Mouse (Mus musculus) fat pad, adult 2 months (tissue): ENCODE results near the gene Tpm1.

ENCODE experiments used
- DNase-seq: peaks from one replicate; pipeline ENCODE4 v3.0.0-alpha.2; 2011; ENCODE audit warnings: low read depth, low spot score; ENCODE audit errors: extremely low read depth

Gene Tpm1

DNA sequence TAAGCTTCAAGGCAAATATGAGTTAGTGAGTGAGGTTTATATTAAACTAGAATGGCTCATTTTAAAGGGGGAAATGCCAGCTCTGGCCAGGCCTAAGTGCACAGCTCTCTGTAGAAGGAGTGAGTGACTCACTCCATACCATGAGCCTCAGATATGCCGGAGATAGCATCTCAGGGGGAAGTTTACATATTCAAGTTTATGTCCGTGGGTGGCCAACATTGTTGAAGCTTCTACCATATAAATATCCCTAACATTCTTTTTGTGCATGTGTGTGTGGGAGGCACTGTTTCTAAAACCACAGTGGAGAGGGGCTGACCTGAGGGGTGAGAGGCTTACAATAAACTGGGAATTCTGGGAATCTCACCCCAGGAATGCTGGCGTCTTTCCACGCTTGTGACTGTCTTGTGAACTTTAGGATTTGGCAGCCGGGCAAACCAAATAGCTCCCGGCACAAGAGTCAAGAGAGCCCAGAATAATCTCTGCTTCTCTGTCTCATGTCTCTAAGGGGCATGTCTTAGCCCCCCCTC is 60.3 kb downstream of the Tpm1 start:
- peak; percentile 94 for DNase-seq

DNA sequence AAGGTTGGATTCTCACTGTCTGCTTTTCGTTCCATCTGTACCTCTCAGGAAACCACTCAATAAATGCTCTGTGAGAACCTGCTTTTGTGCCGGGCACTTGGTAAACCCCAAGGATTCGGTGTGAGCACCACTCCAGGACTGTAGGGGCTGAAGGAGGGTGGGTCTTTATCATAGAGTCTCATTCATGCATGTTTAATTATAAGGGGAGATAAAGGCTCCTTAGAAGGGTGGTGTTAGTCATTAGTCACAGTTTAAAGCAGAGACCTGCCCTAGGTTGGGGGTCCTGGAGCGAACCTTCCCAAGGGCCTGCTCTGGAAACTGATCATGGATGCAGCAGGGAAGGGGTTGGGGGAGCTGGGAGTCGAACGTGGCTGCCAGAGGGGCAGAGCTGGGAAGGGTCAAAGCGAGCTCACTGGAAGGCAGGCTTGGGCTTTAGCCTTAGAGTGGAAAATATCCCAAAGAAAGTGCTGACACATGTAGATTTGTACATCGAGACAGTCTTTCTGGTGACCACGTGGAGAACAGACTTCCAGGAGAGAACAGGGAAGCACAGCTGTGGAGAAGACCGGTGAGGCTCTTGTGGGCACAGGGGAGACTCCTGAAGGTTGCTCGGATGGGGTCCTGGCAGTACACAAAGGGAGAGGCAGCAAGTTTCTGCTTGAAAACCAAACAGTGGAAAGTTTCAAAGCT is 60.9 kb downstream of the Tpm1 start:
- no peak for DNase-seq

DNA sequence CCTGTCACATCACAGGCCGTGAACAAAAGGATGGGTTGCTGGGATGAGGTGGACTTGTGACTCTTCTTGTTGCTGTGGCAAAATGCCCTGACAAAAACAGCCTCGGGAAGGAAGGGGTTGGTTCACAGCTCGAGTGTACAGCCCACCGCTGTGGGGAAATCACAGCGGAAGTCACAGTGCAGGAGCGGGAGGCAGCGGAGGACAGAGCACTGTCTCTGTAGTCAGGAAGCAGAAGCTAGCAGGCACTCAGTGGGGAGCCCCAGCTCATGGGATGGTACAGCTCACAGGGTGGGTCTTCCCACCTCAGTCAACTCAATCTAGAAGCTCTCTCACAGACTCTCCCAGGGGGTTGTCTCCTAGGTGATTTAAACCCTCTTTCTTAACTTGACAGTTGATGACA is 63.8 kb downstream of the Tpm1 start:
- no peak for DNase-seq

DNA sequence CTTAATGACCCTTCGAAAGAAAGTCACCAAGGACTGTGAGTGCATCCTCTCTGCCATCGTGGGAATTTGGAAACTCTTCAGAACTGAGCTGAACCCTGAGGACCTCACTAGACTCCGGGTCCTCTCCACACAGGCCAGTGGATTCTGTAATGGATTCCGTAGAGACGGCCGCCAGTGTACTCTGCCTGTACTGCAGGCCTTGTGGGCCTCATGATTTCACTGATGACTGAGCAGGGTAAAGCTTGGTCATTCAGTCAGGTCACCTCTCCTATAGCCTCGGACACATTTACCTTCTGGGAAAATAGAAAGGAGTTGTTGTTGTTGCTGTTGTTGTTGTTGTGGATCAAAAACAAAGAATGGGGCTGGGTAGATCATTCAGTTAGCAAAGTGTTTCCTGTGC is 67.1 kb downstream of the Tpm1 start:
- no peak for DNase-seq

DNA sequence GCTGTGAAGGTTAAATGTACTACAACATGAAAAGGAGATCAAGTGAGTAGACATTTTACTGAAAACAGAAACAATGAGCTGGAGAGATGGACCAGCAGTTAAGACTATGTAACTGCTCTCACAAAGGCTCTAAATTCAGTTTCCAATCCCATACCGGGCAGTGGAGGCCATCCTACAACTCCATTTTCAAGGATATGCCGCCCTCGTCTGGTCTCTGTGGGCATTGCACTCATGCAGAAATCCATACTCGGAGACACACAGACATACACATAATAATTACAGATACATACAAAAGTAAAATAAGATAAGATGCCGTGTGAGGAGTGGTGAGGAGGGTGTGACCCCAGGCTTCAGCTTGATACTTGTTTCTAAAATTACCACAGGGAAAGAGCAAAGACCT is 68.7 kb downstream of the Tpm1 start:
- DNase-seq = no peak

DNA sequence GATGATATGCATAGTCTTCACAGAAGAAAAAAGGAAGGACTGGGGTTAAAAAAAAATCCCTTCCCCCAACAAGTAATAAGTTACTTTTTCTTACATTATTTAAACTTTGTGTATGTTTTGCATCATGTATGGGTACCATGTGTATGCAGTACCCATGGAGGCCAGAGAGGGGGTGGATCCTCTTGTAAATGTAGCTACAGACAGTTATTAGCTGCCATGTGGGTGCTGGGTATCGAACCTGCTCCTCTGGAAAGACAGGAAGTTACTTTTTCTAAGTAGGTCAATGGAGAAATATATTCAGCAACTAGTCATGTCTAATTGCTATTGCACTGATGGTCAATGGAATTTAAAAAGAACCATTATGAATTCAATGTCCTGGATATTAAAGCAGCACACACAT is 70.7 kb downstream of the Tpm1 start:
- DNase-seq = no peak

DNA sequence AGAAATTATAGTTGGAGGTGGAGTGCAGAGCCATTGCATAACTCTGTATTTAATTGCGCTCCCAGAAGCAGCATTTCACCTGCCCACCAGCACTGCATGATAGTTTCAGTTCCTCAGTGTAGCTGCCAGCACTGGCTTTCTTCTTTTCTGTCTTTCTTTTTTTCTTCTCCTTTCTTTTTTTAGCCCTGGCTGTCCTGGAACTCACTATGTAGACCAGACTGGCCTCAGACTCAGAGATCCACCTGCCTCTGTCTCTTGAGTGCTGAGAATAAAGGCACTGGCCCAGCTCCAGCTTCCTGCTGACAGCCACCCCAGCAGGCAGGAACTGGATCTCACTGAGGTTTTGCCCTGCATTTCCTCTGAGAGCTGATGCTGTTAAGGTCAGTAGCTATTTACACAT is 71.2 kb downstream of the Tpm1 start:
- no peak for DNase-seq

DNA sequence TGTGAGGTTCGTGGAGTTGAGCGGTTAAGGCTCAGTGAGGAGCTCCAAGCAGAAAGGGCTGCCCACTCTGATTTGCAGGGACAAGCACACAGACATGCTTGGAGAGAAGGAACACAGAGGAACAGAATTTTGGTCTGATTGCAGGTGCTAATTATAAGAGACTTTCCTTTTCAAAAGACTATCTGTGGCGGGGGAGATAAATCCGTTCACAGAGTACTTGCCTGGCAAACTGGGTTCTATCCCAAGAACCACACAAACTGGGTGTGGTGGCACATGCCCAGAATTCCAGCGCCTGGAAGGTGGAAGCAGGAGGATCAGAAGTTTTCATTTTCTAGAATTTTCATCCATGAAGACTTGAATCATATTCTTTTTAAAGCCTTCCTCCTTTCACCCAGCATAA is 72.1 kb downstream of the Tpm1 start:
- DNase-seq = no peak

DNA sequence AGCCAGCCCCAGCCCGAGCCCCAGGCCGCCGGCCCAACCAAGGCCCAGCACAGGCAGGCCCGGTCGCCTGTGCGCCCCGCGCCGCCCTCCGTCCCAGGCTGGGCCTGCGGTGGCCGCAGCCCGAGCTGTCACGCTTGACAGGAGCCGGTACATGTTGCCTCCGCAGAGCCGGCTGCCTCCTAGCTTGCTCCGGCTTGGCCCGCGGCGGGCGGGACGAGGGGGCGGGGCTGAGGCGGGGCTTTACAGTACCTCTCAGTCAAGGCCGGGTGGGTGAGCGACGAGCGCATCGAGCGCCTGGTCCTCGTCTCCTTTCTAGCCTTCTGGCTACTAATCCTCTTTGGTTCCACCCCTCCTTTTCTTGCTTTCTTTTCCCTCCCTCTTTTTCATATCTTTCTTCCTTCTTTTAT is 74.0 kb downstream of the Tpm1 start, which contains the start of gene Lactb:
Gene Lactb, minus strand, starts transcription at position 246 of the 407 bp plus-strand sequence.
- DNase-seq = no peak

DNA sequence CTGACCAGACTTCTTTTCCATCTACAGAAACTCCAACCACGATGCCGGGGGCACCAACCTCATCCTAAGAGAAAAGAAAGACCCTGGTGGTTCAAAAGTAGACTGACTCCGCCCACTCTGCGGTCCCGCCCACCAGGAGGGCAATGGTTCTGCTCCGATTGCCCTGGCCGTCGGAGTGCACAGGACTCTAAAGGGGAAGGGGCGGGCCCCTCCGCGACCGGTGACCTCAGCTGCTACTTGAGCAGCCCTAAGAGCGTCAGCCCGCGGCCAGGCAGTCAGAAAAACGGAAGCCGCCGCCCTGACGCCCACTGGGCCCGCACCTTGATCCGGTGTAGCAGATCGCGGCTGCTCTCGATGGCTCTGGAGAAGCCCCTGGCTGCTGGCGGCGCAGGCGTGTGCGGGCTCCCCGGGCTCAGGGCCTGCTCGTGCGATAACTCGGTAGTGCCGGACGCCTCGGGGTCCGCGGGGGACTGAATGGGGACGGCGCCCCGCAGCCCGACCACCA is 74.4 kb downstream of the Tpm1 start:
- DNase-seq = no peak
